Mouse (Mus musculus) testis, adult 2 months (tissue): ENCODE results near the gene Agfg2.

Experiments used
- CTCF ChIP-seq: fragments of 200-500 bp; IDR thresholded peaks from 2 replicates; pipeline ENCODE4 v1.5.1; 2012; ENCODE audit warnings: low read depth, mild to moderate bottlenecking, inconsistent platforms, low read length, moderate library complexity; ENCODE audit not compliant: control insufficient read depth, insufficient read depth, insufficient replicate concordance
- POLR2A ChIP-seq: fragments of 200-500 bp; IDR thresholded peaks from 2 replicates; pipeline ENCODE4 v1.6.1; 2012; ENCODE audit warnings: low read depth, mild to moderate bottlenecking, inconsistent platforms, low read length, moderate library complexity; ENCODE audit not compliant: control insufficient read depth

DNA sequence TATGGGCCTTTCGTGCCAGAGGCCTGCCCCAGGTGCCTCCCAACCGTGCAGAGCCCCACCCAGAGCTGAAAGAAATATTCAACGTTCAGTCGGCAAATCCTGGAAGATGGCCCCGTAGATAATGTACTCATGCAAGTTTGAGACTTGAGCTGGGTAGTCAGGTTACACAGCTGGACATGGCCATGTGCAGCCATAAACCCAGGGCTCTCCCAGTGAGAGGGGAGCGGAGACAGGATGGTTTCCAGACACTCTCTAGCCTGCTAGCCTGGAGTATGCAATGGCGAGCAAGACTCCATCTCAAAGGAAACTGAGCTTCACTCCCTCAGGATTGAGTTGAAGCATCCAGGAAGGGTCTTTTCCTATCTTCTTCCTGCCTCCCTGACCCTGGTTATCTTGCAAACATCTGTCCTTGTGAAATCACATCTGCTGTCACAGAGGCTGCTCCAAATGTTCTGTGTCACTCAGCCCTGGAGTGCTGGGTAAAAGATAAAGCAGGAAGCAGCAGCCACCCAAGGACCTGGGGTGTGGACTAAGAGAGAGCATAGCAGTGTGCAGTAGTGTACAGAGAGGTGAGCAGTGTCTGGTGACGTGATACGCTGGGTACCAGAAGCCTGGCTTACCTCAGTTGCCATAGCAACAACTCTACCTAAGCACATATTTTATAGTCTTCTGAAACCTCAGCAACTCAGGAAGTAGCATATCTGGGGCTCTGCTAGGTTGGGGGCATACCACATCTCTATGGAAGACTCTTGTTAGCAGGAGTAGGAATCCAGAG lies 36.5 kb downstream of the Agfg2 start:
- no peak for TF ChIP-seq CTCF
- TF ChIP-seq POLR2A = no peak
